Comparison of ENCODE assay signal across 8 mouse cellular contexts in the genomic region with DNA sequence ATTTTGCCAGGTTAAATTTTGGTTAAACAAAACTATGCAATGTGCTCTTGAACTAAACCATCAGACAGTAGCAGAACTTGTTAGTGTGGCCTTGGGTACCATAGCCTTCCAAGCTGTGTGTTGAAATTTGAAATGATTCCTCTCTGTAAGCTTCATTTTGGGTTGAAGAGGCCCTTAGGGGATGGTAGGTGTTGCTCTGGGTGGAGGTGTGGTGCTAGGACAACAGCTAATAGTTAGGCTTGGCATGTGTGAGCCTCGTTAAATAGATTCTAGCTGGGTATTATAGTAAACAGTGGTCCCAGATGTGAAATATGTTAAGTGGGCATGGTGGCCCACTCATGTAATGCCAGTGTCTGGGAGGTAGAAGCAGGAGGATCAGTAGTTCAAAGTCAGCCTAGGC. TPM values are rescaled to one million over a fixed set of nuclear protein-coding genes. Genes with fewer than 3 reads are reported as not detected.
DNase-seq lines count a peak whose midpoint lies in the region; ATAC-seq and TF ChIP-seq lines count a peak whose summit lies in the region.

No protein-coding gene starts in this region.

- no peaks in the 10 kb centered on the region for H3K9me3 ChIP-seq in lung, embryonic 14.5 days (ENCODE audit: low read depth, low read length)
- H3K9me3 ChIP-seq in embryonic facial prominence, embryonic 15.5 days (replicated peaks): no peaks in the 10 kb centered on the region
- H3K9me3 ChIP-seq in intestine, postnatal 0 days (ENCODE audit: control insufficient read depth): no peaks in the 10 kb centered on the region
- no peaks in the 10 kb centered on the region for H3K9me3 ChIP-seq in neural tube, embryonic 15.5 days (replicated peaks)

- peak overlapping the region; percentile 73 for H3K4me3 ChIP-seq in lung, embryonic 14.5 days (ENCODE audit: low read depth, low read length)
- peak overlapping the region; percentile 74 for H3K4me3 ChIP-seq in embryonic facial prominence, embryonic 15.5 days (replicated peaks)
- H3K4me3 ChIP-seq in intestine, postnatal 0 days (ENCODE audit: low read depth, low read length): peak overlapping the region; percentile 78
- peak overlapping the region; percentile 53 for H3K4me3 ChIP-seq in neural tube, embryonic 15.5 days (replicated peaks)

- no peak for TF ChIP-seq CTCF in lung, embryonic 14.5 days (IDR thresholded peaks at IDR 0.05; ENCODE audit: low read depth)
- TF ChIP-seq CTCF in intestine, postnatal 0 days (IDR thresholded peaks at IDR 0.05; ENCODE audit: low read depth): no peak

- peak overlapping the region; percentile 97 for H3K4me2 ChIP-seq in lung, embryonic 14.5 days
- H3K4me2 ChIP-seq in embryonic facial prominence, embryonic 15.5 days (replicated peaks): peak overlapping the region; percentile 72
- peak overlapping the region; percentile 54 for H3K4me2 ChIP-seq in intestine, postnatal 0 days (replicated peaks; ENCODE audit: low read depth)
- H3K4me2 ChIP-seq in neural tube, embryonic 15.5 days: peak overlapping the region; percentile 82

- DNase-seq in lung, embryonic 14.5 days: no peak
- DNase-seq in lung, postnatal 4 days: no peak
- DNase-seq in layer of hippocampus, adult 11-12 months (ENCODE audit: low spot score): no peak
- DNase-seq in c-Kit-positive CD71-positive TER-119-positive erythroid progenitor cells, embryonic 14.5 days (ENCODE audit: low spot score): no peak

- H3K4me1 ChIP-seq in lung, embryonic 14.5 days (ENCODE audit: insufficient read depth): no peaks in the 10 kb centered on the region
- H3K4me1 ChIP-seq in embryonic facial prominence, embryonic 15.5 days: peaks cover 20% of the 10 kb centered on the region
- H3K4me1 ChIP-seq in intestine, postnatal 0 days (replicated peaks; ENCODE audit: control insufficient read depth, insufficient read depth, low read length): no peaks in the 10 kb centered on the region; the same call in 1 of the 2 replicates
- peaks cover 32% of the 10 kb centered on the region for H3K4me1 ChIP-seq in neural tube, embryonic 15.5 days

- H3K9ac ChIP-seq in lung, embryonic 14.5 days: peak overlapping the region; percentile 92
- peak overlapping the region; percentile 81 for H3K9ac ChIP-seq in embryonic facial prominence, embryonic 15.5 days
- H3K9ac ChIP-seq in intestine, postnatal 0 days (ENCODE audit: low read depth, low read length): peak overlapping the region; percentile 86
- H3K9ac ChIP-seq in neural tube, embryonic 15.5 days (replicated peaks): peak overlapping the region; percentile 64

- no peak overlapping the region for H3K27ac ChIP-seq in lung, embryonic 14.5 days (ENCODE audit: low read depth)
- no peak overlapping the region for H3K27ac ChIP-seq in embryonic facial prominence, embryonic 15.5 days (replicated peaks)
- no peak overlapping the region for H3K27ac ChIP-seq in intestine, postnatal 0 days (ENCODE audit: low read depth, low read length)
- H3K27ac ChIP-seq in neural tube, embryonic 15.5 days (replicated peaks): no peak overlapping the region

- peaks cover 44% of the 10 kb centered on the region for H3K36me3 ChIP-seq in lung, embryonic 14.5 days (ENCODE audit: insufficient read depth)
- H3K36me3 ChIP-seq in embryonic facial prominence, embryonic 15.5 days: peaks cover 36% of the 10 kb centered on the region
- peaks cover 23% of the 10 kb centered on the region for H3K36me3 ChIP-seq in intestine, postnatal 0 days (ENCODE audit: control insufficient read depth, insufficient read depth)
- peaks cover 38% of the 10 kb centered on the region for H3K36me3 ChIP-seq in neural tube, embryonic 15.5 days

- WGBS in lung, embryonic 14.5 days: 15% methylated on average over 1 of the region's 1 CpGs
- WGBS in embryonic facial prominence, embryonic 15.5 days: 13% methylated on average over 1 of the region's 1 CpGs
- 6% methylated on average over 1 of the region's 1 CpGs for WGBS in intestine, postnatal 0 days
- 41% methylated on average over 1 of the region's 1 CpGs for WGBS in neural tube, embryonic 15.5 days

- no peak for ATAC-seq in lung, embryonic 14.5 days (ENCODE audit: insufficient read depth)
- ATAC-seq in embryonic facial prominence, embryonic 15.5 days (ENCODE audit: insufficient number of reproducible peaks, low FRiP score, low TSS enrichment, low read depth): no peak
- no peak for ATAC-seq in intestine, postnatal 0 days
- ATAC-seq in neural tube, embryonic 15.5 days (ENCODE audit: low FRiP score): no peak
- no peak for ATAC-seq in megakaryocyte progenitor cell, adult 5-6 weeks (replicated peaks; ENCODE audit: poor library complexity)

- H3K27me3 ChIP-seq in lung, embryonic 14.5 days (ENCODE audit: insufficient read depth, low read length): no peaks in the 10 kb centered on the region
- no peaks in the 10 kb centered on the region for H3K27me3 ChIP-seq in embryonic facial prominence, embryonic 15.5 days
- H3K27me3 ChIP-seq in intestine, postnatal 0 days (replicated peaks; ENCODE audit: control insufficient read depth, insufficient read depth, low read length): no peaks in the 10 kb centered on the region
- no peaks in the 10 kb centered on the region for H3K27me3 ChIP-seq in neural tube, embryonic 15.5 days (replicated peaks)

RNA-seq across cellular contexts. Expression of a gene that starts 1.1 kb away (rescaled TPM):
- 845 and 899 TPM in 2 replicates for polyA plus RNA-seq in lung, embryonic 14.5 days (2014; fragmentation: Nextera tagmentation; extraction: Ambion mirVana)
- polyA plus RNA-seq in embryonic facial prominence, embryonic 15.5 days (2015; fragmentation: Nextera tagmentation; extraction: Ambion mirVana): 716 and 747 TPM in 2 replicates
- 521 and 527 TPM in 2 replicates for polyA plus RNA-seq in intestine, postnatal 0 days (2015; fragmentation: Nextera tagmentation; extraction: Ambion mirVana)
- polyA plus RNA-seq in neural tube, embryonic 15.5 days (2015; fragmentation: Nextera tagmentation; extraction: Ambion mirVana): 485 and 506 TPM in 2 replicates
- total RNA-seq in megakaryocyte progenitor cell, adult 5-6 weeks (2015): 1,404 and 1,464 TPM in 2 replicates
- total RNA-seq in megakaryocyte progenitor cell, adult 5-6 weeks (2017): 1,643 and 1,702 TPM in 2 replicates

RNA-seq across cellular contexts. Expression of a gene that starts 6.5 kb away (rescaled TPM):
- 21.0 and 22.1 TPM in 2 replicates for polyA plus RNA-seq in lung, embryonic 14.5 days (2014; fragmentation: Nextera tagmentation; extraction: Ambion mirVana)
- 19.1 TPM in 2 replicates for polyA plus RNA-seq in embryonic facial prominence, embryonic 15.5 days (2015; fragmentation: Nextera tagmentation; extraction: Ambion mirVana)
- polyA plus RNA-seq in intestine, postnatal 0 days (2015; fragmentation: Nextera tagmentation; extraction: Ambion mirVana): 5.8 and 7.1 TPM in 2 replicates
- 22.5 and 23.7 TPM in 2 replicates for polyA plus RNA-seq in neural tube, embryonic 15.5 days (2015; fragmentation: Nextera tagmentation; extraction: Ambion mirVana)
- total RNA-seq in megakaryocyte progenitor cell, adult 5-6 weeks (2015): 37.2 and 38.2 TPM in 2 replicates
- 38.7 and 45.1 TPM in 2 replicates for total RNA-seq in megakaryocyte progenitor cell, adult 5-6 weeks (2017)

RNA-seq across cellular contexts. Expression of a gene that starts 32.6 kb away (rescaled TPM):
- 11.9 and 14.0 TPM in 2 replicates for polyA plus RNA-seq in lung, embryonic 14.5 days (2014; fragmentation: Nextera tagmentation; extraction: Ambion mirVana)
- polyA plus RNA-seq in embryonic facial prominence, embryonic 15.5 days (2015; fragmentation: Nextera tagmentation; extraction: Ambion mirVana): 11.1 and 12.0 TPM in 2 replicates
- 1.5 and 1.9 TPM in 2 replicates for polyA plus RNA-seq in intestine, postnatal 0 days (2015; fragmentation: Nextera tagmentation; extraction: Ambion mirVana)
- 11.0 and 12.3 TPM in 2 replicates for polyA plus RNA-seq in neural tube, embryonic 15.5 days (2015; fragmentation: Nextera tagmentation; extraction: Ambion mirVana)
- total RNA-seq in megakaryocyte progenitor cell, adult 5-6 weeks (2015): 9.3 and 16.0 TPM in 2 replicates
- total RNA-seq in megakaryocyte progenitor cell, adult 5-6 weeks (2017): 13.4 and 33.3 TPM in 2 replicates
